Mouse (Mus musculus): ENCODE results near the gene Pan3. TPM values are rescaled to one million over a fixed set of nuclear protein-coding genes. Genes with fewer than 3 reads are reported as not detected.

The Pan3 gene
- 100 to 1,000 TPM in 1 of 2 experiments, 10 to 100 TPM in 1; 96.7 to 114 TPM for total RNA-seq (2021)
- long read RNA-seq, experiment 1, full-length matches to known transcripts: 2 of 17 reads
- long read RNA-seq, experiment 1, partial matches to known transcripts: 5 of 17 reads
- long read RNA-seq, experiment 1, other reads (novel, unspliced or antisense): 10 of 17 reads
- long read RNA-seq, experiment 2, full-length matches to known transcripts: 2 of 34 reads
- long read RNA-seq, experiment 2, partial matches to known transcripts: 12 of 34 reads
- long read RNA-seq, experiment 2, other reads (novel, unspliced or antisense): 20 of 34 reads

DNA sequence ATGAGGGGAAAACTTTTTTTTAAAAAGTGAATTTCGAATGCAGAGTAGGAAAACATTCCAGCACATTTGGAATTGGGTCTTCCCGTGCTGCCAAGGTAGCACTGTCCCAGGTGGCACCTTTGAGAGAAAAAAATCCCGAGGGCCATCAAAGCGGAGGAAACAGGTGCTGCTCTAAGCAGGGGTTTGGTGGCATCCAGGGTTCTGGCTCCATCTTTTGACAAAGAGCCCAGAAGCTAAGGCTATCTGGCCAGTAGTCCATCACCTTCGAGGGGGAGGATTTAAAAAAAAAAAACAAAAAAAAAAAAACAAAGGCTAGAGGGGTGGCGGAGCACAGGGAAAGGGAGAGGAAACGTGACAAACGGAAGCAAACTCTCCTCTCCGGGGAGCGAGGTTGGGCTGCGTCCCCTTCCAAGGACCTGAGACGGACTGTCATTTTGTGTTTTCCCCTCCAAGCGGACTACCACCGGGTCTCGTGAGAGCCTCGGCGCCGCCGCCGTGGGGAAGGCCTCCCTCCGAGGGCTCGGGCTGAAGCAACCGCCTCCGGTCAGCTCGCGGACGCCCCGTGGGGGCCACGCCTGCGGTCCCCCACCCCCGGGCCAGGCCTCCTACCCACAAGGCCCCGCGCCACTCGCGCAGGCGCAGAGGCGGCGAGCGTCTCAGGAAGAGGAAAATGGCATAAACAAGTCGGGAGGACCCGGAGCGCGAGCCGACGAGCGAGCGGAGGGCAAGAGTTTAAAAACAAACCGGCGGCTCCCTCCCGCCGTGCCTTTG, at the start of gene Pan3:
Pan3 (plus strand) TSS at position 627 of the 771 bp plus-strand sequence.
- peak; percentile 93 to 96 for DNase-seq (ENCODE audit: low spot score in 2 of 2)
- peak within 1 kb of the TSS; percentile 94 for H3K4me3 ChIP-seq
- TF ChIP-seq CTCF (conservative IDR thresholded peaks at IDR 0.05): no peak
- H3K27ac ChIP-seq: peak within 1 kb of the TSS; percentile 100

GRCm38 (mm10) chr5:147381396-147381795, 48.6 kb upstream of the Pan3 start:
- peak; percentile 61 to 69 for DNase-seq (ENCODE audit: low spot score in 2 of 2)
- Histone ChIP-seq H3K27ac (0 out of 2 replicates have a peak overlapping the region, but pooled peaks have one; percentile 32), H3K4me3 (no peak overlapping the region)
- TF ChIP-seq CTCF (conservative IDR thresholded peaks at IDR 0.05): no peak

DNA sequence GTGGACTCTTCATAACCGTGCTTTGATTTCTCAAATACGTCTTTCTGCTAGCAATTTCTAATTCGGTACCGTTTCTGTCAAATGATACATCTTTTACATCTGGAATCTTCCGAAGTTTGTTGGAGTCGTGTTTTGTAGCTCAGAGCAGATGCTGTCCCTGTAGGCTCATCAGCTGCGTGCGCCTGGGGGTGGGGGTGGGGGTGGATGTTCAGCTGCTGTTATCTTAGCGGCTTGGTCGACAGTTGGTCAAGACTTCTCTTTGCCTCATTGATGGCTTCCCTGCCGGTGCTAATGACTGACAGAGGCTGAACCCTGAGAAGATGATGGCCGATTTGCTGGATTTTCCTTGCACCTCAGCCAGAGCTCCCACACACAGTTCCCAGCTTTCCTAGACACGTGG, 43.1 kb upstream of the Pan3 start:
- TF ChIP-seq CTCF (conservative IDR thresholded peaks at IDR 0.05): no peak
- no peak overlapping the region for H3K27ac ChIP-seq
- H3K4me3 ChIP-seq: no peak overlapping the region
- no peak for DNase-seq (ENCODE audit: low spot score in 2 of 2)

DNA sequence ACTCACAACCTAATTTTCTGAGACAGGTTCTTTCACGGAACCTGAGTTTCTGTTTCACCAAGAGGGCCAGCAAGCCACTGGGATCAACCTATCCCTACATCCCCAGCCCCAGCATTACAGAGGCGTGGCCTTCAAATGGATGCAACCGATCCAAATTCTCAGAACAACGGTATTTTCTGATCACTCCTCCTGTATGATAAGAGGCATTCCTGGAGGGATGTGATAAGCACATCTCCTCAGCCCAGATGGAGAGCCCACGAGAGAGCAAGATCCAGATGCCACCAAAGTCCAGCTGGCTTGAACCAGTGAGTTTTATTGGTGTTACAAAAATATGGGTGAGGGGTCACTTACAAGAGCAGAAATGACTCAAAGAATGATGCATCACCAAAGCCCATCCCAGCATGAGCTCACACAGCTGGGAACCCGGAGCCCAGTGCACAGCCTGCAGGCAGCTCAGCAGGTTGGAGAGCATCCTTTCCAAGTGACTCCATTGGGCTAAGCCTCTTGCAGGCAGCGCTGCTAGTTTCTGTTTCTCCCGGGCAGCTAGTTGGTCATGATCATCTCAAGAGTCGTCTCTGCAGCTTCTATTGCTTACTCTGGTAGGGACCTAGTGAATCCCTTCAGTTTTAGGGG, 41.5 kb upstream of the Pan3 start:
- DNase-seq (ENCODE audit: low spot score in 2 of 2): no peak
- TF ChIP-seq CTCF (conservative IDR thresholded peaks at IDR 0.05): no peak
- no peak overlapping the region for H3K27ac ChIP-seq
- H3K4me3 ChIP-seq: no peak overlapping the region

DNA sequence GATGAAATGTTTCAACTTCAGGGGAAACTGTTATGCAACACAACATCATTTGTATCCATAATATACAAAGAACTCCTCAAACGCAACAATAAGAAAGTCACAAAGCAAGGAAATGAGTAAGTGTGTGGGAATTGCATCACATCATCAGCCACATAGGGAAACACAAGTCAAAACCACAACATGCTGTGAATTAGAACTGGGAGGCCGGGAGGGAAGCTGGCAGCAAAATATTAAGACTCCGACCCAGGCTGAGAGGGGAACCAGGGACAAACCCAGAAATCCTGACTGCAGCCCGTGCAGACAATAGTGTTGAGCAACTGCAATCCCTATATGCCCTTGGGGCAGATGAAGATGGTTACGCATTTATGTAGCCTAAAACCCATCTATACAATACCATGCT, 40.9 kb upstream of the Pan3 start:
- H3K27ac ChIP-seq: no peak overlapping the region
- no peak for DNase-seq (ENCODE audit: low spot score in 2 of 2)
- H3K4me3 ChIP-seq: no peak overlapping the region
- no peak for TF ChIP-seq CTCF (conservative IDR thresholded peaks at IDR 0.05)

- H3K4me3 ChIP-seq: no peak overlapping the region
- no peak overlapping the region for H3K27ac ChIP-seq
- no peak for TF ChIP-seq CTCF (conservative IDR thresholded peaks at IDR 0.05)
- DNase-seq (ENCODE audit: low spot score in 2 of 2): no peak
These were observed 39.2 kb upstream of the Pan3 start for GRCm38 (mm10) chr5:147390772-147391171.

- H3K4me3 ChIP-seq: no peak overlapping the region
- no peak overlapping the region for H3K27ac ChIP-seq
- TF ChIP-seq CTCF (conservative IDR thresholded peaks at IDR 0.05): no peak
- DNase-seq (ENCODE audit: low spot score in 2 of 2): no peak
These were observed 37.2 kb upstream of the Pan3 start for GRCm38 (mm10) chr5:147392667-147393213.

GRCm38 (mm10) chr5:147395050-147395449, 34.9 kb upstream of the Pan3 start:
- Histone ChIP-seq H3K27ac (no peak overlapping the region), H3K4me3 (no peak overlapping the region)
- TF ChIP-seq CTCF (conservative IDR thresholded peaks at IDR 0.05): peak; percentile 36; the same call in 1 of the 2 replicates
- no peak for DNase-seq (ENCODE audit: low spot score in 2 of 2)

DNA sequence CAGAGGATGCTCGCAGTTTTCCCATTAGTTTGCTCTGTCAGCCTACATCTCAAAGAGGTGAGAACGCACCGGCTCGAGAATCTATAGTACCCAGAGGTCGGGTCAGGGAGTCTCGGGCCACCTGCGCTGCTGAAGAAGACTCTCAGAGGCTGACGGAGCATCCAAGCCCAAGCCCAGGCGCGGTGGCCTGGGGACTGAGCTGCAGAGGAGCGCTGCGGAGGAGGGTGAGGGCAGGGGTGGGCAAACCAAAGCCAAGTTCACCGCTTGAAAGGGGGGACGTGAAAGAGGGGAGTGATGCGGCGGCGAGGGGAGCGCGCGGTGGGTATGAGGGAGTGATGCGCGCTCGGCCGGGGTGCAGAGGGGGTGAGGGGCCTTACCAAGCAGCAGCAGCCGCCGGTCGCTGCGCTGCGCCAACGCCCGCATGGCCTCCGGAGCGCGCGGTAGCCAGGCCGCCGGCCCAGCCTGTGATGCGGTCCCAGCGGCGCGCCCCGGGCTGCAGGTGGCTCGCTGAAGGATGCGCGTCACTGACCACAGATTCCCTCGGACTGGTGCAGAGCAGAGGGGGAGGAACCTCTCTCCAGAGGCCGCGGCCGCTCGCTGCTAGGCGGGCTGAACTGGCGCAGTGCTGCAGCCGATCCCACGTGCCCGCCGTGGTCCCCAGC, 30.0 kb upstream of the Pan3 start, which contains the start of gene Flt3:
Flt3 (minus strand) TSS at position 647 of the 662 bp plus-strand sequence.
- peak within 1 kb of the TSS; percentile 90 for H3K27ac ChIP-seq
- peak within 1 kb of the TSS; percentile 61 for H3K4me3 ChIP-seq
- peak in 1 of 2 experiments; percentile 34 for DNase-seq (ENCODE audit: low spot score in 2 of 2)
- TF ChIP-seq CTCF (conservative IDR thresholded peaks at IDR 0.05): no peak

- DNase-seq (ENCODE audit: low spot score in 2 of 2): no peak
- Histone ChIP-seq H3K27ac (peak overlapping the region; percentile 90), H3K4me3 (peak overlapping the region; percentile 61)
- no peak for TF ChIP-seq CTCF (conservative IDR thresholded peaks at IDR 0.05)
These were observed 29.4 kb upstream of the Pan3 start for GRCm38 (mm10) chr5:147400505-147400979.

DNA sequence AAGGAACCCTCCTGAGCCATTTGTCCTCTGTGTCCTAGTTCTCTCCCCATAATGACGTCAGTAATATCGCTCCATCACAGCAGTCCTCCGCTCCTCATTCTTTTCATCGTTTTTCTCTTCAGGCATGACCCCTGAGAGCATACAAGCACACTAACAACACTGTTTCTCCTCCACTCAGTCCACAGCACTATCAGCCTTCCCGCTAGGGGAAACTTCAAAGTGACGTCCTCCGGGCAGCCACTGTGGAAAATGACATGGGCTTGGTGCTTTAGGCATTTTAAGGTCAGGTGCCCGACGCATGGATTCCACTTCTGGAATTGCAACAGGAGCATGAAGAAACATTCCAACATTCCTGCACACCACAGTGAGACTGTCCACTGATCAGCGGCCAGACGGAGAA, 28.9 kb upstream of the Pan3 start:
- DNase-seq (ENCODE audit: low spot score in 2 of 2): no peak
- TF ChIP-seq CTCF (conservative IDR thresholded peaks at IDR 0.05): peak; percentile 52
- Histone ChIP-seq H3K4me3 (peak overlapping the region; percentile 61), H3K27ac (peak overlapping the region; percentile 90)

DNA sequence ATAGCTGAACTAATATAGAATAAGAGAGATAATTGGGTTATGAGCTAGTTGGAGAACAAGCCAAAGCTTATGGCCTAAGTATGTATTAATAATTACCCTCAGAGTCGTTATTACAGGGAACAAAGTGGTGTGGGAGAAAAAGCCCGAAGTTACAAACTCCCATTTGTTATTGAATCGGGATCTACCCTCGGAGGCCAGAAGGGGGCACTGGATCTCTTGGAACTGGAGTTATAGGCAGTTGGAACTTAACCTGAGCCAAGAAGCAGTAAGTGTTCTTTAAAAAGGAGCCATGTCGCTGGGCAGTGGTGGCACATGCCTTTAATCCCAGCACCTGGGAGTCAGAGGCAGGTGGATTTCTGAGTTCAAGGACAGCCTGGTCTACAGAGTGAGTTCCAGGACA, 27.5 kb upstream of the Pan3 start:
- H3K4me3 ChIP-seq: no peak overlapping the region
- no peak overlapping the region for H3K27ac ChIP-seq
- TF ChIP-seq CTCF (conservative IDR thresholded peaks at IDR 0.05): peak; percentile 76
- peak; percentile 39 to 62 for DNase-seq (ENCODE audit: low spot score in 2 of 2)
